Mouse (Mus musculus): ENCODE results near the gene Clmp. TPM values are rescaled to one million over a fixed set of nuclear protein-coding genes. Genes with fewer than 3 reads are reported as not detected.
A peak's percentile ranks its signal among the peaks of the same experiment; 100 is the strongest.

Clmp gene
- polyA plus RNA-seq, 1 experiment from 2014 or later = 29.9 TPM

DNA sequence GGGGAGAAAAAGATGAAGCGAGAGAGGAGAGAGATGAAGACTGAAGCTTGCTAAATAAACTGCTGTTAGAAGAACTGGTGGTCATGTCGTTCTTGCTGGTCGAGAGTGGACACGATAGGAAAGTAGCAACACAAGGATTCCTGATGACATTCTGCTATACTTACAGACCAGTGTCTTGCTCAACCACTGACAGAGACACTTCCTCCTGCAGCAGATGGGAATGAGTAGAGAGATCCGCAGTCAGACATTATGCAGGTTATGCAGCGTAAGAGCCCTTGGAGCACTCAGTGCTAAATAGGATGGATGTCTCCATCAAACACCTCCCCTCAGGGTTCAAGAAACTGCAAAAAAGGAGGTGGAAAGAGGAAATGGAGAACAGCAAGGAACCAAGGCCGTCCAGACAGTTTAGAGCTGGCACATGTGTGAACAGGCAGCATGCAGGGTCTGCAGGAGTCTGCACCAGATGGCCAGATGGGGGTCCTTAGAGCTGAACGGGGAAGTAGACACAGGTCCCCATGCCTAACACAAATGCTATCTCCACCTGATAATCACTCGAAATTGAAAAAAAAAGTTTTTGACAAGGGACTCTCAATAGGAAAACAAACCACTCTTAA, 19.5 kb upstream of the Clmp start:
- H3K4me2 ChIP-seq = no peak overlapping the region
- ATAC-seq (replicated peaks; ENCODE audit: low FRiP score) = no peak
- H3K27me3 ChIP-seq = no peaks in the 10 kb centered on the region
- 79% methylated on average over 9 of the region's 9 CpGs for WGBS
- no peaks in the 10 kb centered on the region for H3K36me3 ChIP-seq
- no peaks in the 10 kb centered on the region for H3K9me3 ChIP-seq (replicated peaks)
- no peaks in the 10 kb centered on the region for H3K4me1 ChIP-seq
- H3K4me3 ChIP-seq (replicated peaks) = no peak overlapping the region
- no peak overlapping the region for H3K9ac ChIP-seq
- no peak overlapping the region for H3K27ac ChIP-seq

- Histone ChIP-seq H3K4me3 (replicated peaks) (no peak within 1 kb of the TSS), H3K4me1 (peaks cover 4% of the 10 kb centered on the region), H3K27ac (no peak within 1 kb of the TSS), H3K4me2 (no peak within 1 kb of the TSS), H3K27me3 (no peaks in the 10 kb centered on the region), H3K9me3 (replicated peaks) (no peaks in the 10 kb centered on the region), H3K9ac (no peak within 1 kb of the TSS), H3K36me3 (no peaks in the 10 kb centered on the region)
- 86% methylated on average over 3 of the region's 3 CpGs for WGBS
- no peak for ATAC-seq (replicated peaks; ENCODE audit: low FRiP score)
These were observed 15.4 kb upstream of the Clmp start, which contains the start of gene Gm21915 for GRCm38 (mm10) chr9:40670313-40670712. Gene Gm21915, plus strand, starts transcription at chr9:40670613.

DNA sequence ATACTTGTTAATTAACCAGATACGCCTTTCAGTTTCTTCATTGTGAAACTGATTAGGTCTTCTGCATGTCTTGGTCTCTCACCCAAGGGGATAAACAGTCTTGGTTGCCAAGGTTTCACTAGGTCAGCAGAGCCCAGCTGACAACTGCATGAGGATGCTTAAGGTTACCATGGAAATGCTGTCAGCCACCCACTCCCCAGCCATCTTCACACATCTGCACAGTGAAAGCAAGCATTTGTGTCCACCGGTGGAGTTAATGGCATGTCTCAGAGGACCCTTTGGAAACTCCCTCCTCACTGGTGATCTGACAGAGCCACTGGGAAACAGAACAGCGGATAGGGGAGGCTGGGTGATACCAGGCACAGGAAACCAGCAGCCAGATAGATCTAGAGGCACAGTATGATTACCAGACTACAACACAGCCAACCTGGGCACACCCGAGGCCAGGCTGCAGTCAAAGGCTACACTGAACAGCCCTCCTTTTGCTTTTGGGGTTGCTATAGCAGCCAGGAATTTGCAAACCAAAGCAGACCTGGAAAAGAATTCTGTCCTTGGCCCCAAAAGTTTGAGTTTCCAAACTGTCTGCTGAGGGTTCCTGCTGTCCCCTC, 14.3 kb upstream of the Clmp start:
- Histone ChIP-seq H3K27ac (no peak overlapping the region), H3K4me3 (replicated peaks) (no peak overlapping the region), H3K9ac (no peak overlapping the region), H3K4me1 (peaks cover 9% of the 10 kb centered on the region), H3K36me3 (no peaks in the 10 kb centered on the region), H3K9me3 (replicated peaks) (no peaks in the 10 kb centered on the region), H3K27me3 (no peaks in the 10 kb centered on the region), H3K4me2 (no peak overlapping the region)
- 46% methylated on average over 4 of the region's 4 CpGs for WGBS
- ATAC-seq (replicated peaks; ENCODE audit: low FRiP score) = no peak

DNA sequence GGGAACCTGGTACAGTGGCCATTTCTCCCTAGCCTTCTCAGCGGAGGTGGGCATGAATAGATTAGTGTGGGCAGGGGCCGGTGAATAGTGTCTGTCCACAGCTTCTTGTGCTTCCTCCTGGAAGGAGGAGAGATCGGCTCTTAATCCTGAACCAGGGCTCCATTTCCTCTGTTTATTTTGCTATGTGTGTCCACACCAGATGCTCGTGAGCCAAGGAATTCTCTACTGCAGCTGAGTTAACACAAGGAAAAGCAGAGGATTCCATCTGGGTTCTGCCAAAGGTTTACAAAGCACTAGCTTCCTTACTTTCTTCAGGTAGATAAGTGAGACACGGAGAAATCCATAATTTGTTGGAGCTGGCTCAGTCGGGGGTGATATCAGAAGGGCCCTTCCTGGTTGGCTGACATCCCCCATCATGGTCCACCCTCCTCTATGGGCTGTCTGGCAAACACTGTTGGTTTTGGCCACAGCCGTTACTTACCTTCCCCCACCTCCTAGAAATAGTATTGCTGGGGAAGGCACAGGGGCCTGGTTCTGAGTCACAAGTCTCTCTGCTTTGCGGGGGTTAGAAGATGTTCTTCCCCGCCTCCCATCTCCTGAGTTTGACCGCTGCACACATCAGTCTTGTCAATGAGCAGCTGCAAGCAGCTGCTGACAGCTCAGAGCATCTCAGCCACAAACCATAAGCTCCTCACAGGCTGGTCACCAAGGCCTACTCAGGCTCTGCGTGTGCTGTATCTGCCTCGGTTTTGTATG, 10.4 kb upstream of the Clmp start:
- Histone ChIP-seq H3K27me3 (no peaks in the 10 kb centered on the region), H3K4me3 (replicated peaks) (no peak overlapping the region), H3K9me3 (replicated peaks) (no peaks in the 10 kb centered on the region), H3K4me2 (no peak overlapping the region), H3K9ac (no peak overlapping the region), H3K27ac (0 out of 2 replicates have a peak overlapping the region, but pooled peaks have one; percentile 3), H3K4me1 (peaks cover 9% of the 10 kb centered on the region), H3K36me3 (no peaks in the 10 kb centered on the region)
- 59% methylated on average over 12 of the region's 12 CpGs for whole genome bisulfite sequencing
- peak; percentile 56; the same call in 1 of the 2 replicates for ATAC-seq (replicated peaks; ENCODE audit: low FRiP score)

DNA sequence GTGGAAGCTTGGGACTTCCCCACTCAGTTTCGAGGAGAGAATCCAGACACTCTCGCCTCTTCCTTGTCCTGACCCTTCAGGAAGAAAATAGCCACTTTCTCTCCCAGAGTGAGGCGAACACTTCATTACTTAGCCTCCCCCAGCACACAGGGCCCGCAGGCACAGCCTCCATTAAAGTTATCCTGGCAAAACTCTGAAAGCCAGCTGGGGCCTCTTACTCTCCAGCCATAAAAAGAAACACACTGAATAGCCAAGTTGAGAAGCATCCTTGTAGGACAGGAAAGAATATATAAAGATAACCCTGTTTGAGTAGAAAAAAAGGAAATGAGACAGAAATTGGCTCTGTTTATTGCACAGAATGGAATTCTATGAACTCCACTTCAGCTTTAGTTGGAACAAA, 7.1 kb upstream of the Clmp start:
- H3K27ac ChIP-seq = no peak overlapping the region
- 61% methylated on average over 4 of the region's 4 CpGs for WGBS
- no peak for ATAC-seq (replicated peaks; ENCODE audit: low FRiP score)

GRCm38 (mm10) chr9:40686421-40686899, 698 bp downstream of the Clmp start:
- Histone ChIP-seq H3K4me2 (peak overlapping the region; percentile 94), H3K9ac (peak overlapping the region; percentile 82), H3K27ac (peak overlapping the region; percentile 96), H3K4me3 (replicated peaks) (peak overlapping the region; percentile 75), H3K27me3 (peaks cover 17% of the 10 kb centered on the region), H3K4me1 (peaks cover 22% of the 10 kb centered on the region), H3K9me3 (replicated peaks) (no peaks in the 10 kb centered on the region), H3K36me3 (no peaks in the 10 kb centered on the region)
- ATAC-seq (replicated peaks; ENCODE audit: low FRiP score) = peak; percentile 80
- under 1% methylated on average over 23 of the region's 23 CpGs for WGBS

More for the DNA sequence above, 7.1 kb upstream of the Clmp start:
- Histone ChIP-seq H3K9ac (no peak overlapping the region), H3K4me3 (replicated peaks) (no peak overlapping the region), H3K4me2 (no peak overlapping the region), H3K27me3 (no peaks in the 10 kb centered on the region), H3K9me3 (replicated peaks) (no peaks in the 10 kb centered on the region), H3K36me3 (no peaks in the 10 kb centered on the region), H3K4me1 (peaks cover 9% of the 10 kb centered on the region)

DNA sequence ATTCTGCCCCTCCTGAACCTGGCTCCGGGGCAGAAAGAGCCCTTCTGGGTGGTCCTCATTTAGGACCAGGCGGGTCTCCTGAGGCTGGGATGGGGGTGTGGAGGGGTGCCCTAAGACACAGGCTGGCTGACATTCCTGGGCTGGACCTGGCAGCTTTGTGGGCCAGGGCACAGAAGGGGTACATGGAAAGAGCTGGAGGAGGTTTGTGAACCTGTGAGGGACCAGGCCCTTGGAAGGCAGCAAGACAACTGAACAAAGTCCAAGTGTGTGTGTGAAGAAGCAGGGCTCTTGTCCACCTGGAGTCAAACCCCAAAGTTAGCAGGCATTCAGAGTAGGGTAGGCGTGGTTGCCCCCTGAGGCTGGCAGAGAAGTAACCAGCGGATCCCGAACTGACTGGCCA, 1.3 kb downstream of the Clmp start:
- WGBS = 38% methylated on average over 5 of the region's 5 CpGs
- Histone ChIP-seq H3K4me2 (peak overlapping the region; percentile 94), H3K27ac (peak overlapping the region; percentile 96), H3K4me3 (replicated peaks) (peak overlapping the region; percentile 75), H3K36me3 (no peaks in the 10 kb centered on the region), H3K9me3 (replicated peaks) (no peaks in the 10 kb centered on the region), H3K4me1 (peaks cover 28% of the 10 kb centered on the region), H3K27me3 (peaks cover 17% of the 10 kb centered on the region), H3K9ac (peak overlapping the region; percentile 82)
- 0 out of 2 replicates have a peak, but pooled peaks have one; percentile 16 for ATAC-seq (replicated peaks; ENCODE audit: low FRiP score)

- Histone ChIP-seq H3K9me3 (replicated peaks) (no peaks in the 10 kb centered on the region), H3K9ac (peak overlapping the region; percentile 82; the same call in 1 of the 2 replicates), H3K27ac (no peak overlapping the region), H3K36me3 (no peaks in the 10 kb centered on the region), H3K4me2 (peak overlapping the region; percentile 94), H3K27me3 (peaks cover 17% of the 10 kb centered on the region), H3K4me1 (peaks cover 32% of the 10 kb centered on the region), H3K4me3 (replicated peaks) (peak overlapping the region; percentile 75)
- 46% methylated on average over 3 of the region's 3 CpGs for WGBS
- no peak for ATAC-seq (replicated peaks; ENCODE audit: low FRiP score)
These were observed 1.8 kb downstream of the Clmp start for GRCm38 (mm10) chr9:40687553-40687952.

- WGBS = 91% methylated on average over 7 of the region's 7 CpGs
- H3K4me2 ChIP-seq = no peak overlapping the region
- peaks cover 52% of the 10 kb centered on the region for H3K4me1 ChIP-seq
- H3K9ac ChIP-seq = no peak overlapping the region
- no peaks in the 10 kb centered on the region for H3K9me3 ChIP-seq (replicated peaks)
- ATAC-seq (replicated peaks; ENCODE audit: low FRiP score) = no peak
- peaks cover 14% of the 10 kb centered on the region; the same call in 1 of the 2 replicates for H3K27me3 ChIP-seq
- no peaks in the 10 kb centered on the region for H3K36me3 ChIP-seq
- H3K4me3 ChIP-seq (replicated peaks) = no peak overlapping the region
- no peak overlapping the region for H3K27ac ChIP-seq
These were observed 4.7 kb downstream of the Clmp start for GRCm38 (mm10) chr9:40690511-40690910.

GRCm38 (mm10) chr9:40693026-40693425, 7.3 kb downstream of the Clmp start:
- peaks cover 38% of the 10 kb centered on the region for H3K4me1 ChIP-seq
- no peak overlapping the region for H3K9ac ChIP-seq
- no peaks in the 10 kb centered on the region for H3K36me3 ChIP-seq
- H3K9me3 ChIP-seq (replicated peaks) = no peaks in the 10 kb centered on the region
- peak overlapping the region; percentile 29 for H3K27ac ChIP-seq
- ATAC-seq (replicated peaks; ENCODE audit: low FRiP score) = no peak
- no peaks in the 10 kb centered on the region for H3K27me3 ChIP-seq
- WGBS = 46% methylated on average over 3 of the region's 3 CpGs
- no peak overlapping the region for H3K4me3 ChIP-seq (replicated peaks)
- no peak overlapping the region for H3K4me2 ChIP-seq

DNA sequence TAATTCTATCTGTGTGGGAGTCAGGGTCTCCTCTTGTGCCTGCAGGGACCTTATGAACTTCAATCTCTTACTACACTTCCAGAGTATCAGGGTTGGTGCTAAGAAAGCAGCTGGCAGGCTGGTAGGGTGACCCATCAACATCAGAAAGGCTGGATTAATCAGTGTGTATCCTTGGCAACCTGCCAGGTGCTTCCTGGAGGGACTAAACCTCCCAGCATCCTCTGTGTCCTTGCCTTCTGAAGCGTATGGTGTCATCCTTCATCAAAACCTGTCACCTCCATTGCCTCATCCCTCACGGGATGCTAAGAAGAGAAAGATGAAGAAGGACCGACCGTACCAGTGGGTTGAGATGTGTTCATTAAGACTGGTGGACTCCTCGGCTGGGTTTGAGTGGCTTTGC, 8.0 kb downstream of the Clmp start:
- no peak overlapping the region for H3K4me3 ChIP-seq (replicated peaks)
- H3K9ac ChIP-seq = no peak overlapping the region
- H3K9me3 ChIP-seq (replicated peaks) = no peaks in the 10 kb centered on the region
- 60% methylated on average over 5 of the region's 5 CpGs for WGBS
- peaks cover 37% of the 10 kb centered on the region for H3K4me1 ChIP-seq
- ATAC-seq (replicated peaks; ENCODE audit: low FRiP score) = peak; percentile 49; the same call in 1 of the 2 replicates
- H3K4me2 ChIP-seq = no peak overlapping the region
- H3K27me3 ChIP-seq = no peaks in the 10 kb centered on the region
- H3K27ac ChIP-seq = peak overlapping the region; percentile 29
- no peaks in the 10 kb centered on the region for H3K36me3 ChIP-seq

DNA sequence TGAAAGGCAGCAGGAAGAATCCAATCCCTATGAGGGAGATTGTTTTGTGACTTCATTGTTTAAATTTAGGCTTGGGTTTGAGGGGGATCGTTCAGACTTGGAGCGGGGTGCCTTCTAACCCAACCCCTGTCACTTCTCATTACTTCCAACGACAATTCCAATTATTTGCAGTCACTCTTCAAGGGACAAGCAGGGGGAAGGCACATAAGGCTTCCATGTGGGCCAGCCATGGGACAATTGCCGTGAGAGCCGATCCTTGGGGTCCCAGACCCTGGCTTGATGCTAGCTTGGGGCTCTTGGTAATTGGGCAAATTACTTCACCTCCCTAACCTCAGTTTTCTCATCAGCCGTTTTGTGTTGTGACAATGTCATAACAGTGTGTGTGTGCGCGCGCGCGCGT, 8.5 kb downstream of the Clmp start:
- no peak overlapping the region for H3K9ac ChIP-seq
- no peaks in the 10 kb centered on the region for H3K27me3 ChIP-seq
- no peak overlapping the region for H3K4me2 ChIP-seq
- H3K36me3 ChIP-seq = no peaks in the 10 kb centered on the region
- ATAC-seq (replicated peaks; ENCODE audit: low FRiP score) = no peak
- H3K27ac ChIP-seq = 0 out of 2 replicates have a peak overlapping the region, but pooled peaks have one; percentile 29
- no peak overlapping the region for H3K4me3 ChIP-seq (replicated peaks)
- 78% methylated on average over 12 of the region's 12 CpGs for WGBS
- H3K9me3 ChIP-seq (replicated peaks) = no peaks in the 10 kb centered on the region
- peaks cover 42% of the 10 kb centered on the region for H3K4me1 ChIP-seq
